Mouse (Mus musculus) neural tube, embryonic 10.5 days (tissue): ENCODE results near the gene Shank2.
A peak's percentile ranks its signal among the peaks of the same experiment; 100 is the strongest.

Source experiments
- DNase-seq: peaks from one replicate; pipeline ENCODE4 v3.0.0-alpha.2; 2017; ENCODE audit warnings: low spot score; ENCODE audit errors: extremely low spot score

Gene Shank2

DNA sequence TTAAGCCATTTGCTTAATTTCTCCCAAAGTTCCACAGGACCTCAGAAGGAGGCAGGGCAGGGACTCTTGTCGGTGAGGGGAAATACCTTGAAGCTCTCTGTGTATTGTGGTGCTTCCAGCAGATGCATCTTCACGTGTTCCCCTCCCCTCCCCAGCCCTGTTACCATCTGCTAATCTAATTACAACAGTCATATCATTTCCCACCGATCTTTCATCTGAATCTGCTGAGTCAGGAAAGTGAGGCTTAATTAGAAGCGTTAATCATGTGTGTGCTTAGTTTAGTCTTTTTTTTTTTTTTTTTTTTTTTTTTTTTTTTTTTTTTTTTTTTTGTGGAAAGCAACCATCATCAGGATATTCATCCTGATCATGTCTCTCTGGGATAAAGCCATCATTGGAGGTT lies 256.6 kb downstream of the Shank2 start:
- DNase-seq: no peak

DNA sequence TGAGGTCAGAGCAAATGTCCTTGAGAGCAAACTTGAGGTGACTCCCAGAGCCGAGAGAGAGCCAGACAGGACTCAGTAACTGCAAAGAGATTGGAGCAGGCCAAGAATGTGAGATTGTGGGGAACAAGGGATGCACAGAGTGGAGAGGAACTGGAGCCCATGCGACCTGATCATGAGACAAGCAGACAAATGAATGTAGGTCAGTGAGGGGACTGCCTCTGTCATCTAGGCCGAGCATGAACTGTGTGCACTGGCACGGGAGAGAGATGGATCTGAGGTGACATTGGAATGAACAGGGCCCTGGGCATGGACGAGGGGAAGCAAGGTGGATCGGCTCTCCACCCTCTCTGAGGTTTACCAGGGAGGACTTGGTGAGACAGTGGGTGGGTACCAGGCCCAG lies 260.9 kb downstream of the Shank2 start:
- no peak for DNase-seq

DNA sequence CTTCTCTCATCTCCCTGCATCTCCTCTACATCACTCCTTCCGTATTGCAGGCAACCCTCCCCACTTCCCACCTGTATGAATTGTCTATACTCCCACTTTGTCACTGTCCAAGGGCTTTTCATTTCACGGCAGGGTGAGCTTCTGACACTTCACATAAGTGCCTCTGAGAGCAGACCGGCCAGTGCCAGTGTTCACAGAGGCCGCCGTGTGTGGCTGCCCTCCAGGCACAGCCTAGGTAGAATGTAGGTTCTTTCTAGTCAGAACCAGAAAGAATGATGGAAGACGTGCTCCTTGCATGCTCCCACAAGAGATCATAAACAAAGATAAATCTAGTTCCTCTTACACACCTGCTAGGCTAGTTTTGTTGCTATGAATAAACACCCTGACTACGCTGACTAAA lies 265.0 kb downstream of the Shank2 start:
- no peak for DNase-seq

DNA sequence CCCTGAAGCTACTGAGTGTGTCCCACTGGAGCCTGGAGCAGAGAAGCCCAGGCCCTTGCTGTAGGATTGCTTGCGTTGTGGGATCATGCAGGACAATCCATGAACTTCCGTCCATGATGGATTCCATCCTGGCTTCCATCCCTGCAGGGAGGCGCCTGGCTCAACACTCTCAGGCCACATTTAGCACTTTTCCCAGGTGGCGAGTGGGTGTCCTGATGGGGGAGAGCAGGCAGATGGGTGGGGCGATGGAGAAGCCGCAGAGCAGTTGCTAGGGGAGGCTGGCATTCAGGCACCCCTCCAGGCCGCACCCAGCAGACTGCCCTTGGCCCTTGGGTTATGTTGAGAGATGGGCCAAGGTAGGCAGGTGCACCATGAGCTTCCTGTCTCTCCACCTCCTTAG lies 266.6 kb downstream of the Shank2 start:
- no peak for DNase-seq

DNA sequence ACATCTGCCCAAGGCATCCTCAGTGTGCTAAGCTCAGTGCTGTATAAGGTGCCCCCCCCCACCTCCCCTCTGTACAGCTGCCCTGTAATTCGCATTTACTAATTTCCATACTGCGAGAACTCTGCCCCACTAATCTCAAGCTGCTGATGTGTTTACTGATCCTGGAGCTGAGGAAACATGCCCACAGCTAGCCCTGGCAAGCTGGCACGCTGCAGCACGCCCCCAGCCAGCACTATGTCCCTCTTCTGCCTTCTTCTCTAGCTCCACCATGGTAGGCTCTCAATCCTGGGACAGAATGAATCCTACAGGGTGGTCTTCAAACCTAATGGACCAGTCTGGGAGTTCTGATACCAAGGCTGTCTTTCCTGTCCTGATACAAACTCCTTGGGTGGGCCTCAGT lies 267.1 kb downstream of the Shank2 start:
- no peak for DNase-seq

DNA sequence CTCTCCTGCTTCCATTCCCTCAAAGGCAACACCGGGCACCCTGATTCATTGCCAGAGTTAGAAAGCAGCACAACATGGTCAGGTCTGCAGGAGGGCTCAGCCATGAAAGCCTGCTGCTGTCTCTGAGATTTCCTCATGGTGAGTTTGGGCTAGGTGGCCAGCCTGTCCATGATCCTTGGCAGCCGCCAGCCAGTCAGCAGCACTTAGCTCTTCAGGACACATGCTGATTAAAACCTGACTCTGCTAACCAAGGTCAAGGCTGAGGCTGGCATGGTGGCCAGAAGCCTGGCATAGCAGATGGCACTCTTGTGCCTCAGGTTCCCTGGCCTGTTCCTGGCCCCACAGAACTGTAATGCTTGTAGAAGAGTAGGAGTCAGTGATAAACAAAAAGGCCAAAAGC lies 269.3 kb downstream of the Shank2 start:
- DNase-seq: no peak

DNA sequence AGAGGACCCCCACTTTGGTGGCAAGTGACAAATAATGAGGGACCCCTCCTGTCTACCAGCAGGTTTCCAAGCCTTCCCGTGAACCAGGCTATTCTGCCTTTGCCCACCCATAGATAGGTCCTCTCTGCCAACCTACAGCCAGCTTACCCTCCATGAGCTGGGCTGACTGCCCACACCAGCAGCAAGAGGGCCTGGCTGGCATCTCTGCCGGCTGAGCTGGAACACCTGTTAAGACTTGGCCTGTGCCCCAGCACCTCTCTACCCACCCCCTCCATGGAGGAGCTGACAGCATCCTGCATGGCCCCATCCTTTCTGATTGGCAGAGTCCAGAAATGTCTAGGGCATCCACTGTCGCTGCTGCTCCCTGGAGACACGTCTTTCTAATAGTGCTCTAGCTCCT lies 277.0 kb downstream of the Shank2 start:
- DNase-seq: no peak

DNA sequence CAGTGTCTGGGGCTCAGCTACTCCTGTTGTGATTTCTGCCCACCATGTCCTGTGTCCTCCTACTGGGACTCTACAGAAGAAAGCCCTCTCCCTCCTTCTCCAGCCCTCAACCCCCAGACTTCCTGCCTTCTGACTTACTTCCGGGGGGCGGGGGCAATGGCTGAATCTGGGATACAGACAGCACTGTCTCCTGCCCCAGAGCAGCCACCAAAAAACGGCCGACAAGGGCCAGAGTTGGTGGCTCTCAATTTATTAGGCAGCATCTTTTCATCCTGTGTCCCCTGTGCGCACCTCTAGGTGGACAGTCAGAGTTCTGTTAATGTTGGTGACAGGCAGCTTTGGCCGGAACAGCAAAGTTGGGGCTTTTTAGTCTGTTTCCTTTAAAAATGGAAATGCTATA lies 282.0 kb downstream of the Shank2 start:
- DNase-seq: peak; percentile 48

DNA sequence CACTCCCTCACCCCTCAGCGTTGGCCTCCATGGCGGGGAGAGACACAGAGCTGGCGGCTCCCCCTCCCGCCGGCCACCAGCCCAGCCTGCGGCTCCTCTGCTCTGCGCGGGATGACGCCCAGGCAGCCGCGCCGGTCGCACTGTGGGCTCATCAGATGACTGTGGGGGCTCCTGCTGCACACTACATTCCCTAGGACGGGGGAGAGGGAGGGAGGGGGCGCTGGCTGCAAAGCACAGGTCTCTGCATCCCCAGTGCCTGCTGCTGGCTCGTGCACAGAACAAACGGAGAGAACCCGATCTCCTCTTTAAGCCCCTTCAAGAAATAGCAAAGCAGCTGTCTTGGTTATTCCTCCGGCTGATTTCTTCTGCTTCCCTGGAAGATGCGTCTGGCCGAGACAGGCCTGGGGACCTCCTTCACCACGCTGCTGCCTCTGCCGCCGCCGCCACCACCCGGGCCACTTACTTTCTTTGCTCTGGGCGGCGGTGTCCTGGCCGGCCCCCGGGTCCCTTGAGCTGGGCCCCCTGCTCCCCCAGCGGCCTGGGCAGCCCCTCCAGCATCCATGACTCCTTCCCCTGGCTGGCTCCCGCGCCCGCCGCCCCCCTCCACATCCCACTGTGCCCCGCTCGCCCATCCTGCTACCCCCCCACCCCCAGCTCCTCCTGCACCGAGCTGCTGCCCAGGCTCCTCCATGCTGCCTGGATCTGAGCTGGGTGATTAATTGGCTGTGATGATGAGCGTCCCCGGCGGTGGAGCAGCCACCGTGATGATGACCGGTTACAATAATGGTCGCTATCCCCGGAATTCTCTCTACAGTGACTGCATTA lies 282.7 kb downstream of the Shank2 start:
- DNase-seq: peak; percentile 71

DNA sequence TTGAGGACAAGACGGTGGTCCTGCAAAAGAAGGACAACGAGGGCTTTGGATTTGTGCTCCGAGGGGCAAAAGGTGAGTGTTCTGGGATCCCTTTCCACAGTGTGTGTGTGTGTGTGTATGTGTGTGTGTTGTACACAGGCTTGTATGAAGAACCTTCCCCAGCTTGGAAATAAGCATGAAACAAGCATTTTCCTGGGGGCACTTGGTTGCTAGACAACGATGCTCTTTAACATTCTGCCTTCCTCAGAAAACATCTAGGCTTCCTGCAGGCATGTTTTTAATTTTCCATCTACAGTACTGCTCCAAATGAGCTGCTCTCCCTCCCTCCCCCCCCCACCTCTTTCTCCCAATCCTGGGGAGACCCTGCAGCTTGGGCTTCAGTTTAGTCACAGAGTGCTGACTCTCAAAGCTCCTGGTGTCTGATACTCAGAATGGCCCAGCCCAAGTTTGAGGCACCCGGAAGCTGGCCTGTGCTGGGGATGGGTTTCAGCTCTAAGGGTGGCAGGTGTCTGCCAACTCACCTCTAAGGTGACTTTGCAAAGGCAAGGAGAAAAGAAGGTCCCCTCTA lies 283.4 kb downstream of the Shank2 start:
- peak; percentile 13 for DNase-seq

DNA sequence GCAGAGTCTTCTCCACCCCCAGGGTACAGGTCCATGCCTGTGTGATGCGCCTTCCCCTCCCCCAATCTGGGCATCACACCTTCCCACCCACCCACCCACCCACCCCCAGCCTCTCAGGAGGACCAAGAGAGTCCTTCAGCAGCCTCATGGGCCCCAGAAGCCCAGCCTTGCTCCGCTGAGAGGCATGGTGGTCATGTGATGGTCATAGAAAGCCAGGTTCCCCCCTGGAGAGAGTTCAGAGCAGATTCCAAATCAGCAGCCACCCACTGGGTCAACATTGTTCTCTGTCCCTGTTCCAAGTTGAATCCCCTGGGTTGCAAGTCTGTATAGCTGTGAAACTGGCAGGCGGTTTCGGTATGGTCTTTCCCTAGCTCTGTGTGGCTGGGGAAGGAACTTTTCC lies 284.2 kb downstream of the Shank2 start:
- DNase-seq: no peak

DNA sequence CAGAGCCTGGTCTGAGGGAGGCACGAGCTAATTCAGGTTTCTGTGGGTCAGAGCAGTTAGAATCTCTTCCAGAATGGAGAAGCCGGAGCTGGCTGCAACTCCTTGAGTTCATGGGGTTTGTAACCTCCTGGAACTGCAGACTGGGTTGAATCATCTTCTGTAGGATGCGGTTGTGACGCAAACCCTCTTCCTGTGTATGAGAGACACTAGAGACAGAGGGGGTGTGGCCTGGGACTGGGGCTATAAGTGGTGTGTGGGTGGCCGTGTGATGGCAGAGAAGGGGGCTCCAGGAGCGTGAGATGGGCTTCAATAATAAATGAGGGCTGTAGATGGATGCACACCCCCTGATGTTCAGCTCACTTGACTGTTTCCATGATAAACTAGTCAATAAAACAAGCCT lies 286.3 kb downstream of the Shank2 start:
- no peak for DNase-seq

DNA sequence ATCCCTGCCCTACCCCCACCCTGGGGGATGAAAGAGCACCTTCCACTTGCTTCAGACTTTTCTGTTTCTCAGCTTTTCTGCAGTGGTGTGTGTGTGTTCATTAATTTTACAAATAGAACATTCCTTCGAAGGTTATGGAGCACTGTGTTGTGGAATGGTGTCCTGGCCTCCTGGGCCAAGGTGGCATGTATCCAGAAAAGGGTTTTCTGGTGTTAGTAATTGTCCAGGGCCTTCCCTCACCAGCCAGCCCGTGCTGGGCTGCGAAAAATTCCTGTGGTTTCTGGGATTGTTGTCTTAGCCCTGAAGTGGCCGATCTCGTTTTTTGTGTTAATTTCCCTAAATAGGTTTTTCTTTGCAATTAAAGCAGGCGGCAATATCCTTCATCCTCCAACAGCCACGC lies 289.8 kb downstream of the Shank2 start:
- DNase-seq: no peak

DNA sequence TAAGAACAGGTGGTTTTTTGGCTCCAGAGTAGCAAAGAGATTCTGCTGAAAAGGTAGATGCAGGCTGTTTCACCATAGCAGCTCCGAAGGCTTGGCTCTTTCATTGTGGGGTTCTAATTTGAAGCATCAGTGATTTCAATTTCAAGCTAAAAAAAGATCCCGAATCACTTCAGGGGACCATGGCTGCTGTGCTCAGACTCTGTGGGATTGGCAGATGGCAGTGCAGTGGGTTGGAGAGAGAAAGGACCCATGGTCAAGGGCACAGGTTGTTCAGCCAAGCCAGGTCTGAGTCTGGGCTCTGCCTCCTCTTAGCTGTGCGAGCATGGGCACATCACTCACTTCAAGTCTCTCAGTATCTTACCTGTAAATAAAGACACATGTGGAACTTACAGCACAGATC lies 291.9 kb downstream of the Shank2 start:
- no peak for DNase-seq

DNA sequence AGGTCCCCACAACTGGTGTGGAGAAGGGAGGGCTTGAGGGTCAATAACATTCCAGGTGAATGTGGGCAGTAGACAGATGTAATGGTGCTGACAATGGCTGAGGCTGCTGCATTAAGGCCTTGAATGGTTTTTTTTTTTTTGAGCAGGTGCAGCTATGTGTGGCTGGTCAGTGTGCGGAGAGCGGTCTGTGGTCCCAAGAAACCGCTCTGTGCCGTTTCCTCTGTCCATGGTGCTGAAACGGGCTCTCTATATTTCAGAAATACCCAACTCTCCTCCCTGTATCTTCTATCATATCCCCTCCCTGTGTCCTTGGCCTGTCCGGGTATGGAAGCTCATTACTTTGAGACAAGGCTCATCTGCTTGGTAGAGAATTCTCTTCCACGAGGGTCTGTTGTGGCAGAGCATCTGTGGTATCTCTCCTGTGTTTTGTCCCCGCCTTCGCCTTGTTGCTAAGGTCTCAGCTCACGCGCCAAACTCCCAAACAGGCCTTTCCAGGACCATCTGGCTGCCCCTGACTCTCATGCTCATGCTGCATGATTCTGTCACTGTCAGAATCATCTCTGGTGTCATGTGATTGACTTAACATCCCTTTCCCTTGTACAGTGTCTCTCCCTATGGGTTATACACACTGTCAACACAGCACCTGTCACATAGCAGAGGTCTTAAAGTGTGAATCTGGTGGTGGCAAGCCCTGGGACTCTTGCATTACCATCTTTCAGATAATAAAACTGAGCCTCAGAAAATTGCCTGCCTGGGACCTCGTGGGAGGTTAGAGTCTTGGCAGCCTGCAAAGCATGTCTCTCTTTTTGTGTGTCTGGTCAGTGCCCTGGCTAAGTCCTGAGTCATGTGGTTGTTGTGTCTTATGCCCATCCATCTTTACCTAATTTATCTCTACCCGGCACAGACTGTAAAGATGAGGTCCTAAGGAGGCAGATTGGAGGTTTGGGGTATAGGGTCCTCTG lies 292.8 kb downstream of the Shank2 start:
- DNase-seq: peak; percentile 63

DNA sequence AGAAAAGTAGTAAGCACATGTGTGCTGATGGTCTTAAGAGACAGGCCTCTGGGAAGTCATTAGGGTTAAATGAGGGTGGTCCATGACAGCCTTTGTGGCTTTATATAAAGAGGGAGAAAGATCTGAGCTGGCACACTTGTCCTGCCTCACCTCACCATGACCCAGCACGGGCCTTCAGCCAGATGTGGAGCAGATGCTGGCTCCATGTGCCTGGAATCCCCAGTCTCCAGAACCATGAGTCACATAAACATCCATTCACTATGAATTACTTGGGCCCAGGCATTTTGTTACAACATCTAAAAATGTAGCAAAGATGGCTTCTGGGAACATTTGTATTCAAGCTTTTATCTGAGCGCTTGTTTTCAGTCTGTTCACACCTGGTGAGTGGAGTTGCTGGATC lies 297.6 kb downstream of the Shank2 start:
- no peak for DNase-seq

DNA sequence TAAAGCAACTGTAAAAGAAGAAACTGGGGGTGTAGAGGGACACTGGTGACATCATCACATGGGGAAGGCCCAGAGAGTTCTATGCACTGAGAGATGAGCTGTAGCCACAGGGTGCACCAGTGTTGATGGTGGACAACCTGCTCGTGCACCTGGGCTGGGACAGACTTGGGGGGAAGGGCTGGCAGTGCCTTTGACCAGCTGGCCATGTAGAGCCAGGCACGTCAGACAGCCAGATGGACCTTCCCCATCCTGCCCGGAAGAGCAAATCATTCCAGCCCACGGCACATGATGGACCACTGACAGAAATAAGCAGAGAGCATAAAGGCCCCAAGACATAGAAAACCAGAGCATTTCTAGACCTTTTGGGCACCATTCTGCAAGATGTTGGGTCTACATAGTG lies 299.9 kb downstream of the Shank2 start:
- no peak for DNase-seq

DNA sequence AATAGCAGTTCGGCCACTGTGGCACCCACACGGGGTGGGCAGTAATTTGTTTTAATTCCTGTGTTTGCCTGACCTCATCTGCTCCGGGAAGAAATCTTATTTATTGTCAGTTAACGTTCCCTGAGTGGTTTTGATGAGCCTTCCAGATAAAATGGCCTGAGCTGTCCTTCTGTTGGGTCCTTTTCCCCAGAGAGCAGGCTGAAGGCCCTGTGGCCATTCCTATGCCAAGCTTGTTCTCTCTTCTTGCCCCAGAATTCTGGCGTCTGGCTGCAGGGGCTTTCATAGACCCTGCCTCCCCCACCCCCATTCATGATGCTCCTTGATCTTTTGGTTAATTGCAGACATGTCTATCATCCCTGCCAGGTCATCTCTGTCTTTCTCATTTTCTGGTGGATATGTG lies 300.8 kb downstream of the Shank2 start:
- DNase-seq: no peak

DNA sequence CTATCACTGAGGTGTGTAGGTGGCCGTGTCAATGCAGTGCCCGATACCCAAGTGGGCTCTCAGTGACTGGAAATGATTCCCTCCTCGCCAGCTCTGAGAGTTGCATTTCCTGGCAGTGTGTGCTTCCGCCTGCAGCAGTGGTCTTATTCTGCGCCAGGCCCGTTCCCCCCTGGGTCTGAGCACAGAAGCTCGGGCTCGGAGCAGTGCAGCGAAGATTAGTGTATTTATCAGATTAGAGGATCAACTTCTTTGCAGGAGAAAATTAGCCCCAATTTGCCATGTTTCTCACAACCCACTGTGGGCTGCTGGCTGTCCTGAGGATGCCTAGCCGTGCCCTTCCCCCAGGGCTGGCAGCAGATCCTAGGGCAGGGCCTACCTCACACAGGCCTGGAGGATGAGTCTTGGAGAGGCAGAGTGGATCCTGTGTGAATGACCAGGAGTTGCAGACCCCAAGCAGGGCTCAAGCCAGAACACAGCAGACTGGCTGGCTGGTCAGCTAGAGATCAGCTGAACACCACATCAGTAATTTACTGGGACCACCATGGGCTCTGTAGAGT lies 306.2 kb downstream of the Shank2 start:
- no peak for DNase-seq

DNA sequence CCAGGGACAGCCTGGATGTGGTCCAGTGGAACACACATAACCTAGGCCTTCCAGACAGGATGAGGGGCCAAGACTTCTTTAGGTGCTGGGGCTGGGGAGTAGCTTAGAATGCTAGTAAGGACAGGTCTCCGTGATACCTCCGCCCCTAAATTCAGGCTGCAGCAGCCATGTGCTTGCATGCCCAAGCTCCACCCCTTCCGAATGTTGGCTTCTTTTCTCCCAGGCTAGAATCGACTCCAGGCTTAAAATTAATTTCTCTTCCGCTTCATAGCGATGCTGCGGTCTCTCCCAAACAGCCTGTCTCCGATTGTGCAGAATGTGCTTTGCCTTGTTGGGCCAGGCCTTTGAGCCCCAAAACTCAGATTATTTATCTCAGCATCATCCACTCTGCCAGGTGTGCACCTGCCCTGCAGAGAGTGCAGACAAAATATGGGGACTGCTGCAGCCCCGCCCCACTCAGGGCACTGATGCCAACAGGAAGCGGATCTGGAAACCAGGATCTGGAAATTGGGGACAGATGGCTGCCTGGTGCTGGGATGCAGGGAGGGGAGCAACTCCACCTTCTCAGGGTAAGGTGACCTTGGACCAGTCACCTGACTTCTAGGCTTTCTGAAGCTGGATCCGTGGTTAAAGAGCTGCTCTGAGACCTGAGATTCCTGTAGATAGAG lies 312.8 kb downstream of the Shank2 start:
- no peak for DNase-seq

DNA sequence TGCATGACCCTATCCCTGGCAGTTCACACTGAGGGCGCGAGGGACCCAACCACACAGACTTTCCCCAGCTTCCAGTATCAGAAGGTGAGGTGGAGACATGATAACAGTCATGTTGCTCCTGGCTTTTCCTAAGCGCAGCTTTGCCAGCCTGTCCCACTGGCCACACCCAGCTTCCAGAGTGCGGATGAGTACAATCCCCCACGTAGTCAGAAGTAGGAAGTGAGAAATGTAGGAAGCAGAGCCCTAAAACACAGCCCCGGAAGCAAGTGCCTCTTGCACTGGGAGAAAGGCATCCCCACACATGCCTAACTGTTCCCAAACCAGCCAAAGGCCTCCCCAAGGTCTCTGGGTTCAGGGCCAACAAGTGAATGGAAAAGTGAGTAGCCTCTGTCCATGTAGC lies 314.5 kb downstream of the Shank2 start:
- no peak for DNase-seq
